Mouse (Mus musculus): Measurements from ENCODE around the gene Mup8. TPM values are rescaled to one million over a fixed set of nuclear protein-coding genes. Genes with fewer than 3 reads are reported as not detected.
"Not testable (repeated sequence)": the region's sequence is repeated elsewhere in the genome, so short reads cannot be mapped to it uniquely, and the experiment has no call there.

Gene Mup8
- not detected for polyA plus RNA-seq (2017; shearing (Covaris generic))

DNA sequence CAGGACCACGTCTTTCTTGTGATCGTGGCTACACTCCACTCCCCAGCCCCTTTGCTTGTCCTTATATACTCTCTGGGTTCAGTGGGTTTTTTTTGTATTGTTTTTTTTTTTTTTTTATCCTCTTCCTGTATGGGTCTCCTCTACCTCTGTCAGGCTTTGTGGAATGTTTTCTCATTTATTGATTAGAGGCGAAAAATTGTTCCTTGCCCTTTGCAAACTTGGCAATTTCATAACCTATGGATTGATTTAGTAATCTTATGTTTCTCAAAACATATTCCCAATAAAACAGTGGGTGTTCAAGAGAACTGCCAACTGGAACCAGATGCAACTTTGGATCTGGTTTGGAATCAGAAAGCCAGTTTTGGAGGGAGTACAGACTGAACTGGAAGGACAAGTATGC is at the start of gene Mup8:
TSS of gene Mup8 (minus strand) at position 101 of the 400 bp plus-strand sequence.
- not testable (repeated sequence) for ATAC-seq

- ATAC-seq = not testable (repeated sequence)
Observed at GRCm38 (mm10) chr4:60265977-60266770, 43.8 kb upstream of the Mup8 start.

GRCm38 (mm10) chr4:60262706-60263105 is 40.3 kb upstream of the Mup8 start:
- ATAC-seq = not testable (repeated sequence)

Other genes starting within 250 kb of the Mup8 start
- gene Mup7, start 152.1 kb downstream of the Mup8 start, polyA plus RNA-seq (2017; shearing (Covaris generic)) = not detected
- gene Mup2, start 68.3 kb downstream of the Mup8 start, polyA plus RNA-seq (2017; shearing (Covaris generic)) = not detected
- not detected for gene Mup9, start 199.4 kb upstream of the Mup8 start, polyA plus RNA-seq (2017; shearing (Covaris generic))

All from activated CD4-positive, CD25-positive, alpha-beta regulatory T cell, adult 4 months (primary cell).